Mouse (Mus musculus): ENCODE measurements around the gene Emsy. TPM values are rescaled to one million over a fixed set of nuclear protein-coding genes. Genes with fewer than 3 reads are reported as not detected.
A peak's percentile ranks its signal among the peaks of the same experiment; 100 is the strongest.

Emsy gene
- polyA plus RNA-seq (2015; fragmentation: Nextera tagmentation; extraction: Ambion mirVana), result 42.1 and 45.2 TPM in 2 replicates

DNA sequence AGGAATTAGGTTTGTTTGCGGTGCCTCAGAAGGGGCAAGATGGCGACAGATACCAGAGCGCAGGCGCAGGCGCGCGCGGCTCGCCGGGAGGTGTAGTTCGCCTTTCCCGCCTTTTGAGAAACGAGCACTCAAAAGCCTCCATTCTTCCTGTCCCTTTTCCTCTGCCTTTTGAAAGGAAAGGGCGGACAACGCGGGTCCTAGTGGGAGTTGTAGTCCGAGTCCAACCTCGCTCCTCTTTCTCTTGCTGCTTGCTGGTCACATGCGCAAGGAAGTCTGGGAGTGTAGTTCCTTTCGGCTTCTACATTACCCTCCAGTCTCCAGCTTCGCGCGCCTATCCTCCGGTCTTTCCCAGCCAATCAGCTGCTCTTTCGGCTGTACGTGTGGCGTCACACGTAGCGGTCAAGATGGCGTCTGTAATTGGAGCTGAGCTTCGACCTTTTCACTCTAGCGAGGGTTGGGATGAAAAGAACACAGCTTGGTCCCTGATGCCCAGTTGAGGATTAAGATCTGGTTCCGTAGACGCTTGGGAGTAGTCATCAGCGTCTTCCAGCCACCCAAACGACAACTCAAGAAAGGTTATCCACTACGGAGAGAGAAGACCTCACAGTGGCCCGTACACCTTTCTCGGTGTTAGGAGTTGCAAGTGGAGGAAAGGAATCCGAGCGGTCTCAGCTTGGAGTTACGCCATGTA lies at the start of gene Emsy:
Emsy (minus strand) TSS at position 253 of the 691 bp plus-strand sequence.
- H3K4me1 ChIP-seq (replicated peaks), result peaks cover 44% of the 10 kb centered on the region
- peaks cover 9% of the 10 kb centered on the region for H3K36me3 ChIP-seq
- H3K4me3 ChIP-seq (replicated peaks), result peak within 1 kb of the TSS; percentile 86
- under 1% methylated on average over 42 of the region's 42 CpGs for WGBS
- H3K27ac ChIP-seq, result peak within 1 kb of the TSS; percentile 96
- peak within 1 kb of the TSS; percentile 89 for H3K9ac ChIP-seq (replicated peaks)
- H3K9me3 ChIP-seq, result no peaks in the 10 kb centered on the region
- no peaks in the 10 kb centered on the region for H3K27me3 ChIP-seq
- peak; percentile 98 for ATAC-seq
- peak within 1 kb of the TSS; percentile 77 for H3K4me2 ChIP-seq (replicated peaks)

DNA sequence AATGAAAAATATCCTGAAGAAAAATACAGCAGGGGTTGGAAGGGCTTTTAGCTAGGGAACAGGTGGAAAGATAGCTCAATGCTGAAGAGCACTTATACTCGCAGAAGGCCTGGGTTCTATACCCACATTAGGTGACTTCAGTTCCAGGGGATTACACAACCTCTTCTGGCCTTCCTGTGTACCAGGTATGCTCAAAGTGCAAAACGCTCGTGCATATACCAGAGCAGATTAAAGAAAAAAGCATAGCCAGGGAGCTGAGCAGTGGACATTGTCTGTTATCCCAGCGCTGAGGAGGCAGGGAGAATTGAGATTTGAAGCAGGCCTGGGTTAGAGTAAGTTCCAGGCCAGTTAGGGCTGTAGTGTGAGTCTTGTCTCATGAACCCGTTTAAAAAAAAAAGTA lies 47.7 kb upstream of the Emsy start:
- no peak overlapping the region for H3K27ac ChIP-seq
- H3K4me3 ChIP-seq (replicated peaks), result peak overlapping the region; percentile 97
- H3K9ac ChIP-seq (replicated peaks), result peak overlapping the region; percentile 96
- H3K4me1 ChIP-seq (replicated peaks), result peaks cover 29% of the 10 kb centered on the region
- no peaks in the 10 kb centered on the region for H3K9me3 ChIP-seq
- WGBS, result 62% methylated on average over 5 of the region's 5 CpGs
- ATAC-seq, result no peak
- no peaks in the 10 kb centered on the region for H3K27me3 ChIP-seq
- peak overlapping the region; percentile 75 for H3K4me2 ChIP-seq (replicated peaks)
- H3K36me3 ChIP-seq, result no peaks in the 10 kb centered on the region

DNA sequence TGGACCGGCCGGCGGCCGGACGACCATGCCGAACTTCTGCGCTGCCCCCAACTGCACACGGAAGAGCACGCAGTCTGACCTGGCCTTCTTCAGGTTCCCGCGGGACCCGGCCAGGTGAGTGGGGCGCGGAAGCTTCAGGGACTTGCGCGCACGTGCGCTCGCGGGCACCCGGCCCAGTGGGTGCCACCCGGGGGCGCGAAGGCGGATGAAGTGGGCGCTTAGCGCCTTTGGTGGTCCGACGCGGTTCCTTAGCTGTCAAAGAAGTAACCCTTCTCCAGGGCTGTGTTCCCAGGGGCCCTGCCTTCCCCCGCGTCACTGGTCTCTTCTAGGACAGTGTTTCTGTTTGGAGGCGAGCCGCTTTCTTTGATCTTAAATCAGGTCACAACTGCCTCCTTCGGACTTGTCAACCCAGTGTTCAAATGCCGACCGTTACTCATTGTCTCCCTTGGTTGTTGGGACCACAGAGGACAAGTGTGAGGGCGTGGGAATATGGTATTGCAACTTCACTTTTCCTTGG lies 46.8 kb upstream of the Emsy start:
- no peaks in the 10 kb centered on the region for H3K9me3 ChIP-seq
- under 1% methylated on average over 38 of the region's 38 CpGs for WGBS
- H3K9ac ChIP-seq (replicated peaks), result peak overlapping the region; percentile 96
- no peak for ATAC-seq
- H3K36me3 ChIP-seq, result no peaks in the 10 kb centered on the region
- peak overlapping the region; percentile 97 for H3K4me3 ChIP-seq (replicated peaks)
- peak overlapping the region; percentile 86 for H3K27ac ChIP-seq
- no peaks in the 10 kb centered on the region for H3K27me3 ChIP-seq
- peak overlapping the region; percentile 75 for H3K4me2 ChIP-seq (replicated peaks)
- peaks cover 29% of the 10 kb centered on the region for H3K4me1 ChIP-seq (replicated peaks)

DNA sequence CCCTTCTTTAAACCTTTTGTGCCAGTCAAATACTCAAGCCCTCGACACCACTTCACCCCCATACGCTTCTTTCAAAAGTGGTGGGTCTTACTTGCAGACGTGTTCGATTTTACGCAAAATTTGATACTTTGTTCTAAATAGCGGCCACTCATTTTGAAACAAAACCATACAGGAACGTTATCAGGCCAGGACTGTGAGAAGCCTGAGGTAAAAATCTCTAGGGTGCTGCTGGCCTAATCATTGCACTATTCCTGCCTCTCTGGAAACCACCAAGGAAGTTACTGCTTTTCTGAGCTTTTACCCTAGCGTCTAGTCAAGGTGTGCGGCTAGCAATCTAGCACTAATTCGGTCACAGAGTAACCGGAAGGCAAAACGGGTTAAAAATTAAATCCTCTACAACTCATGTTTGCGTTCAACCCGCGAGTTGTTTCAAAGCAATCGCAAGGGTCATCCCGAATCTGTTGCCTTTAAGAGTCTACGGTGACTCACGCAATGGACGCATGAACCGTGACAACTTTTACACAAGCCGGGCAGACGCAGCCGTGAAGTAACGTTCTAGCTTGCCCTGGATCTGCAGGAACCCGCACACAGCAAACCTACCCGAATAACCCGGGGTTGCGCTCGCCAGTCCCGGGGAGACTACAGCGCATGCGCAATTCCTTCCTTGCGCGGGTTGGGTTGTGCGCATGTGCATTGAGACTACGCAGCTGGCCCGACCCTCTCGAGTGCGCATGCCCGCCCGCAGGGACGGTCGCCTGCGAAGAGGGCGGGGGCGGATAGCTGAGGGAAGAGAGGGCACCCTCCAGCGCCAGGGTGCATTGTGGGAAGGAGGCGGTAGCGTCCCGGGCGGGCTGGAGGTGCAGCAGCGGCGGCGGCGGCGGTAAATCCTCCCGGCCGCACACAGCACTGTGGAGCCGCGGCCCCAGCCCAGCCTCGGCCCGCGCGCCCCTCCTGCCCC lies 46.0 kb upstream of the Emsy start, which contains the start of gene Thap12:
Thap12 (plus strand) TSS at position 821 of the 958 bp plus-strand sequence.
- 3% methylated on average over 65 of the region's 65 CpGs for WGBS
- H3K4me2 ChIP-seq (replicated peaks), result peak within 1 kb of the TSS; percentile 75
- peak within 1 kb of the TSS; percentile 86 for H3K27ac ChIP-seq
- H3K9ac ChIP-seq (replicated peaks), result peak within 1 kb of the TSS; percentile 96
- peak; percentile 99 for ATAC-seq
- H3K4me3 ChIP-seq (replicated peaks), result peak within 1 kb of the TSS; percentile 97
- no peaks in the 10 kb centered on the region for H3K36me3 ChIP-seq
- peaks cover 29% of the 10 kb centered on the region for H3K4me1 ChIP-seq (replicated peaks)
- H3K27me3 ChIP-seq, result no peaks in the 10 kb centered on the region
- no peaks in the 10 kb centered on the region for H3K9me3 ChIP-seq

DNA sequence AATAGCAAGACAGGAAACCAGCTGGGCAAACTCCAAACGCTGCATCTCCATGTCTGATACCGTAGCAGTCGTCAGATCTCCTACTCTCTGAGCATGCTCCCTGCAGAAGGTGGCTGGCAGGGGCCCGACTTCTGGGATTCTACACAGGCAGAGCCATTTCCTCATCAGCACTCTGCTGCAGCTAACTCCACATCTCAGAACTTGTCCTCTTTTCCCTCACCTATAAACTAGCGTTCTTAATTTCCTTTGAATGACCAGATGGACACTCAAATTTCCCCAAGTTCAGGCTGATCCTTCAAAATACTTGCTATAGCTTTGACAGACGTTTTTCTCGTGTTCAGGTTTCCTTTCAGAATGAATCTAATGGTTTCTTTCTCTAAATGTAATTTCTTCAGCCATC lies 45.2 kb upstream of the Emsy start:
- WGBS, result 62% methylated on average over 7 of the region's 7 CpGs
- no peak overlapping the region for H3K27ac ChIP-seq
- no peaks in the 10 kb centered on the region for H3K27me3 ChIP-seq
- no peaks in the 10 kb centered on the region for H3K9me3 ChIP-seq
- H3K4me1 ChIP-seq (replicated peaks), result peaks cover 29% of the 10 kb centered on the region
- H3K36me3 ChIP-seq, result no peaks in the 10 kb centered on the region
- peak overlapping the region; percentile 97 for H3K4me3 ChIP-seq (replicated peaks)
- no peak for ATAC-seq
- H3K4me2 ChIP-seq (replicated peaks), result peak overlapping the region; percentile 75
- H3K9ac ChIP-seq (replicated peaks), result peak overlapping the region; percentile 71

DNA sequence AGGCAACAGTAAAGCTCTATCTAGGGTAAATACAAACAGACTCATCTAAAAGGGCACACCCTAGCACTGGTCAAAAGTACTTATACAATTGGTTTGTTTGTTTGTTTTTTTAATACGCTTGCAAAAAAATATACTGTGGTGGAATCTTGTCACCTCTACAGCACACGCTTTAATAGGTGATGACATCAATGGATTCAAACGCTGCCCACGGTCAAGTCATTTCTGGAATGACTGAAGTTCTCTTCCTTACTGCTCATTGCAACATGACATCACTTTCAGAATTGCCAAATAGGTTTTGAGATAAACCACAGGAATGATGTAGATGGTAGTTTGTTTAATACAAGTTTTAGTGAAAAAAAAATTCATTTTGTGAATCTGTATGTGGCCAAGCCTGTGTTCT lies 42.0 kb upstream of the Emsy start:
- H3K9ac ChIP-seq (replicated peaks), result no peak overlapping the region
- no peak overlapping the region for H3K27ac ChIP-seq
- H3K4me2 ChIP-seq (replicated peaks), result no peak overlapping the region
- ATAC-seq, result no peak
- H3K4me1 ChIP-seq (replicated peaks), result peaks cover 10% of the 10 kb centered on the region
- H3K36me3 ChIP-seq, result no peaks in the 10 kb centered on the region
- WGBS, result 90% methylated on average over 4 of the region's 4 CpGs
- no peaks in the 10 kb centered on the region for H3K27me3 ChIP-seq
- no peaks in the 10 kb centered on the region for H3K9me3 ChIP-seq
- no peak overlapping the region for H3K4me3 ChIP-seq (replicated peaks)

DNA sequence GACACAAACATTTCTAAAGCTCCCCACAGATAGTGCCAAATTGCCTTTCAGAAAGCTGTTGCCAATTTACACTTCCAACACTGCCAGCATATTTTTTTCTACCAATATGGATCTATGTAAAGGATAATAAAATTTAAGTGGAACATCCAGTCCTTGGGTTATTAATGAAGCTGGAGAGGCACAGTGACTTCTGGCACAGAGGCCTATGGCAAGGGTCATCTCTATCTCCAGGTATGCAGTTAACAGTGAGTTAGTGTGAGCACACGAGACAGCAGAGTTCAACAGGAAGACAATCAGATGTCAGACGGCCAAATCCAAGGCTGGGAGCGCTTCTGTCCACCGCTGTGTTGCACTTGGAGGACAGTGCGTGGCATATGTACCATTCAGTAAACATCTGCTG lies 41.5 kb upstream of the Emsy start:
- H3K4me1 ChIP-seq (replicated peaks), result peaks cover 10% of the 10 kb centered on the region
- 62% methylated on average over 5 of the region's 5 CpGs for WGBS
- no peaks in the 10 kb centered on the region for H3K27me3 ChIP-seq
- no peak overlapping the region for H3K9ac ChIP-seq (replicated peaks)
- no peak overlapping the region for H3K4me2 ChIP-seq (replicated peaks)
- H3K36me3 ChIP-seq, result no peaks in the 10 kb centered on the region
- no peaks in the 10 kb centered on the region for H3K9me3 ChIP-seq
- ATAC-seq, result no peak
- H3K27ac ChIP-seq, result no peak overlapping the region
- no peak overlapping the region for H3K4me3 ChIP-seq (replicated peaks)

DNA sequence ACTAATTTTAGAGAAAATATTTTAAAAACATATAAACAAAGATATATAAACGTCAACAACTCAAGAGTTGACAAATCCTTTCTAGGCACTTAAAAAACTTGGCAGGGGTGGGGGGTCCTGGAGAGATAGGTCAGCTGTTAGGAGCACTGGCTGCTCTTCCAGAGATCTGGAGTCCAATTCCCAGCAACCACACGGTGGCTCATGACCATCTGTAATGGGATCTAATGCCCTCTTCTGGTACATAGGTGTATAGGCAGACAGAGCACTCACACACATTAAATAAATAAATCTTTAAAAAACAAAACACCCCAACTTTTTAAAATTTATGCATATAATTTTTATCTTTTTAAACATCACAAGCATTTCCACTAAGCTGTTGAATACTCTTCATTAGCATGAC lies 40.9 kb upstream of the Emsy start:
- ATAC-seq, result no peak
- H3K4me1 ChIP-seq (replicated peaks), result peaks cover 12% of the 10 kb centered on the region
- 14% methylated on average over 2 of the region's 2 CpGs for WGBS
- no peak overlapping the region for H3K27ac ChIP-seq
- H3K27me3 ChIP-seq, result no peaks in the 10 kb centered on the region
- H3K9ac ChIP-seq (replicated peaks), result no peak overlapping the region
- no peak overlapping the region for H3K4me2 ChIP-seq (replicated peaks)
- no peak overlapping the region for H3K4me3 ChIP-seq (replicated peaks)
- H3K9me3 ChIP-seq, result no peaks in the 10 kb centered on the region
- H3K36me3 ChIP-seq, result no peaks in the 10 kb centered on the region

DNA sequence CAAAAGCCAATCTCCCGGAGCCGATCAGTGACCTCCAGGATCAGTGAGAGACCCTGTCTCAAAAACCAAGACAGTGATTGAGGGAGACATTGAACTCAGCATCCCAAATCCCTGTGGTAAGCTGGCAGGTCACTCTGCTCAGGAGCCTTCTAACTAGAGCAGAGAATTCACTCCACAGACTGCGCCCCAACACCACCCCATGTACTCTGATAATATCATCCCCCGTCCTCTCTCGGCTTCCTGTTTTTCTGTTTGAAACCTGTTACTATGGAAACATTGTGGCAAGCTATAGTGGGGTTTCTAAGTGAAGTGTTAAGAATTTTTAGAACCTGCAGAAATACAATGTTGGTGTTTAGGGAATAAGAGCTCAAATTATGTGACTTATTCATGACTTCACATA lies 37.5 kb upstream of the Emsy start:
- H3K4me1 ChIP-seq (replicated peaks), result 0 out of 2 replicates have a peak, but pooled peaks cover 3% of the 10 kb centered on the region
- H3K9me3 ChIP-seq, result no peaks in the 10 kb centered on the region
- H3K4me3 ChIP-seq (replicated peaks), result no peak overlapping the region
- no peaks in the 10 kb centered on the region for H3K36me3 ChIP-seq
- WGBS, result 92% methylated on average over 5 of the region's 5 CpGs
- ATAC-seq, result no peak
- H3K9ac ChIP-seq (replicated peaks), result no peak overlapping the region
- no peak overlapping the region for H3K4me2 ChIP-seq (replicated peaks)
- no peaks in the 10 kb centered on the region for H3K27me3 ChIP-seq
- no peak overlapping the region for H3K27ac ChIP-seq

DNA sequence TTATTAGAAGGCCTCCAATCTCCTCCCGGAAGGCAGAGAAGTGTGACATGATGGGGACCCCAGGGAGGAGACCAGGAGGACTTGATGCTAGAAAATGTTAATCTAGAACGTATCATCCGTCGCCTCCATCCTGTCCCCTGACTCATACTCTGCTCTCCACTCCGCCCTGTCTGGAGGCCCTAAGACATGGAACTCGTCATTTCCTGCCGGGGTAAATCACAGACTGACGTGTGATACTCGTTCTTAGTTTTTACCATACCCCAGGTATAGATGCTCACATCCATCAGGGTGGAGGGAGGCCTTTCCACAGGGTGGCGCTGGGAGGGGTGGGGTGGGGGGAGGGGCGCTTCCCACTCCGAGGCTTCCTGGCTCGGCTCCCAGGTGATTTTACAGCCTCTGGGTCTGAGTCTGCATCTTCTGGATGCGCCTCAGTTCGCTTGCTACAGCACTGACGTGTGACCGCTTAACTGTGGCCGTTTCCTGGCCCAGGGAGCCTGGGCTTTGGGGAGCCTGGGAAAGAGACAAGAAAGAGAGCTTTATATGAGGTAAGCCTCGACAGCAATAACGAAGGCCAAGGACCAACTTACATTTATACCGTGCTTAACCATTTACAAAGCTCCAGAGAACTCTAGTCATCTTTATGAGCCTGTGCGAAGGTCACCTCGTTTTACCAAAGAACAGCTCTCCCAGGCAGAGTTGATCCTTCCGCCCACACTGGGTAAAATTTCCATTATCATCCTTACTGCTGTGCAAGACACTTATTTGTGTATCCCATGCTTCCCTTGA lies 36.4 kb upstream of the Emsy start:
- no peak overlapping the region for H3K4me2 ChIP-seq (replicated peaks)
- 50% methylated on average over 24 of the region's 24 CpGs for WGBS
- H3K4me3 ChIP-seq (replicated peaks), result no peak overlapping the region
- H3K36me3 ChIP-seq, result no peaks in the 10 kb centered on the region
- no peak for ATAC-seq
- H3K9ac ChIP-seq (replicated peaks), result no peak overlapping the region
- 0 out of 2 replicates have a peak, but pooled peaks cover 3% of the 10 kb centered on the region for H3K4me1 ChIP-seq (replicated peaks)
- H3K9me3 ChIP-seq, result no peaks in the 10 kb centered on the region
- H3K27me3 ChIP-seq, result no peaks in the 10 kb centered on the region
- H3K27ac ChIP-seq, result no peak overlapping the region

DNA sequence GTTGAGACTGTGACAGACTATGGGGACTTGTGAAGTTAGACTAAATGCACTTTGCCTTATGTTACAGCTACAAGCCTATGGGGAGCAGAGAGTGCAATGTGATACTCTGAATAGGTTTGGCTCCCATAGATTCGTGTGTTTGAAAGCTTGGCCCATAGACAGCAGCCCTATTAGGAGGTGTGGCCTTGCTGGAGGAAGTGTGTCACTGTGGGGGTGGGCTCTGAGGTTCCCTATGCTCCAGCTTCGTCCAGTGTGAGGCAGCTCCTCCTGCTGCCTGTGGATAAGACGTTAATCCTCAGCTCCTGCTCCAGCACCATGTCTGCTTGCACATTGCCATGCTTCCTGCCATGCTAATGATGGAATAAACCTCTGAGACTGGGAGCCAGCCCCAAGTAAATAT lies 34.2 kb upstream of the Emsy start:
- 10% methylated on average over 3 of the region's 3 CpGs for WGBS
- Histone ChIP-seq H3K4me2 (replicated peaks) (no peak overlapping the region), H3K36me3 (no peaks in the 10 kb centered on the region), H3K4me3 (replicated peaks) (no peak overlapping the region), H3K9ac (replicated peaks) (no peak overlapping the region), H3K27ac (no peak overlapping the region), H3K4me1 (replicated peaks) (0 out of 2 replicates have a peak, but pooled peaks cover 3% of the 10 kb centered on the region), H3K9me3 (no peaks in the 10 kb centered on the region), H3K27me3 (no peaks in the 10 kb centered on the region)
- no peak for ATAC-seq

Measured in midbrain, embryonic 13.5 days (tissue).